Mouse (Mus musculus) lung, adult 2 months (tissue): ENCODE data around the gene Spata31d1a. TPM values are rescaled to one million over a fixed set of nuclear protein-coding genes. Genes with fewer than 3 reads are reported as not detected.

ENCODE experiments used
- DNase-seq: peaks from one replicate; pipeline ENCODE4 v3.0.0; 2022
- H3K4me1 ChIP-seq: fragments of 200-500 bp; 2 replicates; pipeline ENCODE4 v1.6.1; 2011; ENCODE audit warnings: low read length; ENCODE audit not compliant: control insufficient read depth, insufficient read depth
- H3K4me3 ChIP-seq: fragments of 200-500 bp; replicated peaks from 2 replicates; pipeline ENCODE3; 2011; ENCODE audit warnings: low read depth, mild to moderate bottlenecking, control low read depth, low read length; ENCODE audit errors: extremely low read depth
- CTCF ChIP-seq: fragments of 200-500 bp; IDR thresholded peaks from 2 replicates; pipeline ENCODE4 v1.5.1; 2011; ENCODE audit warnings: mild to moderate bottlenecking, low read length, control low read depth; ENCODE audit not compliant: insufficient read depth
- POLR2A ChIP-seq: fragments of 200-500 bp; IDR thresholded peaks from 2 replicates; pipeline ENCODE4 v1.6.1; 2011; ENCODE audit warnings: low read depth, mild to moderate bottlenecking, control low read depth, low read length, borderline replicate concordance; ENCODE audit errors: extremely low read depth
- WGBS: fragments of 180-500 bp; shearing (Covaris S2); methylation state at CpG from one replicate; pipeline ENCODE4 v1.1.7; 2018; 5-methylcytosine and 5-hydroxymethylcytosine counted together
- polyA plus RNA-seq: library from polyadenylated mRNA; depleted of rRNA; stranded (reverse); fragments of >200 nt; gene quantifications from 2 replicates; pipeline ENCODE4 v1.2.3, GENCODE M21; 2012

The Spata31d1a gene
- polyA plus RNA-seq, 1 experiment: not detected

DNA sequence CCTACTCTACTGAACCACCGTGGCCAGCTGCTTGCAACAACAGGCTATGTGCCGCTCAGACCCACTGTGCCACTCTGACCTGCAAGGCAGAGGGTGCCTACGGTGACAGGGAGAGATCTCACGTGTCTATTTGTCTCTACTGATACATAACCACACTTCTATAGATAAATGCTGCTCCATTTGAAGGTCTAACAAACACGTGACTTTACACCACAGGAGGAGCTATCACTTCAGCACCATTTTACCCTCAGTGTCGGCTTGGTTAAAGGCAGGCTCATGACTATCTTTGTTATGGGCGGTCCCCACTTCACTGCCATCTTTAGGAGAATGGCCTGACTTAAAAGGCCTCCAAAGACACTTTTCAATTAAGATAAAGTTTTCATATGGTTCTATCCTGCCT, 27.5 kb downstream of the Spata31d1a start:
- no peak for DNase-seq
- H3K4me3 ChIP-seq: no peak overlapping the region
- TF ChIP-seq POLR2A: no peak
- TF ChIP-seq CTCF: no peak
- 28% methylated on average over 7 of the region's 7 CpGs for WGBS
- no peaks in the 10 kb centered on the region for H3K4me1 ChIP-seq

GRCm38 (mm10) chr13:59679908-59680307, 30.2 kb downstream of the Spata31d1a start:
- no peak for DNase-seq
- no peak overlapping the region for H3K4me3 ChIP-seq
- 51% methylated on average over 4 of the region's 4 CpGs for WGBS
- TF ChIP-seq CTCF: no peak
- no peak for TF ChIP-seq POLR2A
- no peaks in the 10 kb centered on the region; the same call in 1 of the 2 replicates for H3K4me1 ChIP-seq

GRCm38 (mm10) chr13:59679306-59679705, 30.8 kb downstream of the Spata31d1a start:
- WGBS: 33% methylated on average over 4 of the region's 4 CpGs
- DNase-seq: no peak
- TF ChIP-seq POLR2A (no peak), CTCF (no peak)
- Histone ChIP-seq H3K4me3 (no peak overlapping the region), H3K4me1 (peaks cover 5% of the 10 kb centered on the region; the same call in 1 of the 2 replicates)

DNA sequence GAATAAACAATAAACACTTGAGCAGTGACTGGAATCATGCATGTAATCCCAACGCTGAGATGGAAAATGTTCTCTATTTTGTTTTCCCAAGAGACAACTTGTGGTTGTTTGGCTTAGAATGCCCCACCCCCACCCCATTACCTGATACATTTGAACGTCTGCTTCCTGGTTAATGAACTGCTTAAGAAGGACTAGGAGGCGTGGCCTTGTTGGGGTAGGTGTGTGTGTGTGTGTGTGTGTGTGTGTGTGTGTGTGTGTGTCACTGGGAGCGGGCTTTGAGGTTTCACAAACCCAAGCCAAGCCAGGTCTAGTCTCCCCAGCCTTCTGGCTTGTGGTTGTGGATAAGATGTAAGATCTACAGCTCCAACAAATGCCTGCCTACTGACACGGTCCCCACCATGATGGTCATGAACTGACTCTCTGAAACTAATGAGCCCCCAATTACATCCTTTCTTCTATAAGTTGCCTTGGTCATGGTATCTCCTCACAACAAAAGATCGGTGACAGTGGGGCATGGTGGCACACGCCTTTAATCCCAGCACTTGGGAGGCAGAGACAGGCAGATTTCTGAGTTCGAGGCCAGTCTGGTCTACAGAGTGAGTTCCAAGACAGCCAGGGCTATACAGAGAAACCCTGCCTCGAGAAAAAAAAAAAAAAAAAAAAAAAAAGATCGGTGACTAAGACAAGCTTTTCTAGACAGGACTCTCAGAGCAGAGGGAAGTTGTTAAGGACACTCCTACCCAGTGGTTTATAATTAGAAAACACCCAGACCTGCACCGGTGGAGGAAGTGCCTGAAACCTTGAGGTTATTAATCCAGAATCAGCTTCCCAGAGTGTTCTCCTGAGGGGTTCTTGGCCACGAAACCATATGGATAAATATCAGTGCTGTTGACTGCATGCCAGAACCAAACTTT, 33.6 kb downstream of the Spata31d1a start:
- 56% methylated on average over 12 of the region's 12 CpGs for whole genome bisulfite sequencing
- H3K4me3 ChIP-seq: no peak overlapping the region
- DNase-seq: no peak
- no peak for TF ChIP-seq CTCF
- no peak for TF ChIP-seq POLR2A
- H3K4me1 ChIP-seq: peaks cover 5% of the 10 kb centered on the region; the same call in 1 of the 2 replicates

DNA sequence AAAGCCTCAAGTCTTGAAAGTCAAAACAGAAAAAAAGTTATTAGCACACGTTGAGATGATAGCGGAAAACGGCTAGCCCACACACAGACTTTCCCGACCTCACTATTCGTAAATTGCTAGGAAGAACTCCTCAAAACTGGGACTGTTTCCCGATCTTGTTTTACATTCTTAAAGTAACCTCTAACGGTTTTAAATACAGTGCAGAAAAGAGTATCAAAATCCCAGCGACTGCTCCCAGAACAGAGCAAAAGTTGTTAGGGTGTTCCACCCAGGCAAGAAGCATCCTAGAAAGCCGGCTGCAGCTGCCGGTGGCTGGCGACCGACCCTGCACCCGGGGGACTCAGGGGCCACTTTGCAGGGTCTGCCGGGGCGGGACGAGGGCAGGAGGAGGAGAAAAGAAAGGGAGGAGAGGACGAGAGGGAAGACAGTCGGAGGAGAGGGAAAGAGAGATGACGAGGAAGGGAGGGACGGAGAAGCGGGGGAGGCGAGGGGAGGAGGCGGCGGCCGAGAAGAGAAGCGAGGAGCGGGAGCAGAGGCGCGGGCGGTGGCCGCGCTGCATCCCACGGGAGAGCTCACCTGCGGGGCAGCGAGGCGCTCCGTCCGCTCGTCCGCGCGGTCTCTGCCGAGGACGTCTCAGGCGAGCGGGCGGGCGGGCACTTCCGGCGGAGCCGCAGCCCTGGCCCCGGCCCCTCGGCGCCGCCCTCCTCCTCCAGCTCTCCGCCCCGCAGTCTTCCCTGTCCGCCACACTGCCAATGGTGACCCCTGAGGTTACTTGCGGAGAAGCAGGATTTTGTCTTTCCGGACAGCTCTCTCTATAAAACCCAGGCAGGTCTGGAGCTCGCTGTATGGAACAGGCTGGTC, 34.7 kb downstream of the Spata31d1a start, which contains the start of gene Golm1:
Golm1 (minus strand) TSS at position 661 of the 861 bp plus-strand sequence.
- Histone ChIP-seq H3K4me1 (peaks cover 5% of the 10 kb centered on the region; the same call in 1 of the 2 replicates), H3K4me3 (peak within 1 kb of the TSS; percentile 76)
- TF ChIP-seq POLR2A (peak; percentile 41; the same call in 1 of the 2 replicates), CTCF (no peak)
- DNase-seq: peak; percentile 70
- under 1% methylated on average over 58 of the region's 61 CpGs for WGBS

GRCm38 (mm10) chr13:59674761-59675150, 35.4 kb downstream of the Spata31d1a start:
- 5% methylated on average over 13 of the region's 13 CpGs for WGBS
- no peak for TF ChIP-seq CTCF
- no peak for TF ChIP-seq POLR2A
- peak; percentile 37 for DNase-seq
- Histone ChIP-seq H3K4me3 (peak overlapping the region; percentile 76), H3K4me1 (peaks cover 5% of the 10 kb centered on the region; the same call in 1 of the 2 replicates)

DNA sequence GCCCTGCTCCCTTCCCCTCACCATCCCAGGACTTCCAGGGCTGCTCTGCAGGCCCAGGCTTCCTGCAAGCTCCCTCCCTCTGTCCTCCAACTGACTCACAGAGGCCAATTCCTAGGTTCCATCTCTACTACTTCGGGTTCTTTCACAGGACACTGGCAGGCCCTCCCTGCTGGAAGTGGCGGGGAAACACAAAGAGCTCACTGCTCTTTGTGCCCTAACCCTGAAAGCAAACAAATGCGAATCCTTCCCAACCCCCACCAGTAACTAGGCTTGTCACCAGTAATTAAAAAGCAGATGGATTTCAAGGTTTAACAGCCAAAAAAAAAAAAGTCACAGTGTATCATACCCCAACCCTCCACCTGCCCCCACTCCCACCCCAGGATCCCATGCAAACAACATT, 35.9 kb downstream of the Spata31d1a start:
- H3K4me3 ChIP-seq: no peak overlapping the region
- DNase-seq: no peak
- H3K4me1 ChIP-seq: peaks cover 5% of the 10 kb centered on the region; the same call in 1 of the 2 replicates
- TF ChIP-seq POLR2A: no peak
- TF ChIP-seq CTCF: no peak
- WGBS: 30% methylated on average over 3 of the region's 3 CpGs

- TF ChIP-seq POLR2A (no peak), CTCF (no peak)
- peaks cover 7% of the 10 kb centered on the region; the same call in 1 of the 2 replicates for H3K4me1 ChIP-seq
- H3K4me3 ChIP-seq: no peak overlapping the region
- 88% methylated on average over 7 of the region's 7 CpGs for WGBS
- no peak for DNase-seq
These were observed 36.5 kb downstream of the Spata31d1a start for GRCm38 (mm10) chr13:59673597-59673996.

- WGBS: 70% methylated on average over 6 of the region's 6 CpGs
- no peak for DNase-seq
- Histone ChIP-seq H3K4me3 (no peak overlapping the region), H3K4me1 (peaks cover 10% of the 10 kb centered on the region)
- TF ChIP-seq POLR2A (no peak), CTCF (no peak)
These were observed 37.9 kb downstream of the Spata31d1a start for GRCm38 (mm10) chr13:59672248-59672647.
